In genomic region chr4:117918261-117918660, GRCm38 (mm10) we compare ENCODE assay signal across 16 mouse cellular contexts. TPM values are rescaled to one million over a fixed set of nuclear protein-coding genes. Genes with fewer than 3 reads are reported as not detected.
DNase-seq lines count a peak whose midpoint lies in the region; ATAC-seq and TF ChIP-seq lines count a peak whose summit lies in the region.
"Had no signal": no experiment of that assay in that cellular context is flagged by ENCODE, and none has a peak within 500 bp of the region (broad histone marks: within the 10 kb centered on the region; RNA-seq: fewer than 3 reads in every experiment).

No protein-coding gene starts in this region.

- TF ChIP-seq CTCF in bone marrow macrophage, adult 2 months (IDR thresholded peaks at IDR 0.05; ENCODE audit: low read depth, low read length) = no peak
- TF ChIP-seq CTCF in gastrocnemius, adult 2 months (IDR thresholded peaks at IDR 0.05) = no peak

- no peaks in the 10 kb centered on the region for H3K9me3 ChIP-seq in heart, embryonic 15.5 days (replicated peaks)
- no peaks in the 10 kb centered on the region for H3K9me3 ChIP-seq in liver, embryonic 12.5 days (replicated peaks)
- H3K9me3 ChIP-seq: hindbrain, embryonic 13.5 days; limb, embryonic 12.5 days had no signal

- H3K27ac ChIP-seq in heart, embryonic 15.5 days = peak overlapping the region; percentile 75
- peak overlapping the region; percentile 49; the same call in 1 of the 2 replicates for H3K27ac ChIP-seq in liver, embryonic 12.5 days
- peak overlapping the region; percentile 7 for H3K27ac ChIP-seq in bone marrow macrophage, adult 2 months (ENCODE audit: insufficient read depth, low read depth, low read length)
- H3K27ac ChIP-seq in gastrocnemius, adult 2 months = no peak overlapping the region
- H3K27ac ChIP-seq: hindbrain, embryonic 13.5 days; limb, embryonic 12.5 days had no signal

- H3K4me3 ChIP-seq in heart, embryonic 15.5 days = no peak overlapping the region
- no peak overlapping the region for H3K4me3 ChIP-seq in liver, embryonic 12.5 days
- H3K4me3 ChIP-seq in bone marrow macrophage, adult 2 months (ENCODE audit: insufficient read depth, low read length) = no peak overlapping the region
- no peak overlapping the region for H3K4me3 ChIP-seq in gastrocnemius, adult 2 months
- H3K4me3 ChIP-seq: erythroblast, embryonic 14.5 days; hindbrain, embryonic 13.5 days; limb, embryonic 12.5 days; myocyte had no signal

- H3K4me2 ChIP-seq in heart, embryonic 15.5 days = 0 out of 2 replicates have a peak overlapping the region, but pooled peaks have one; percentile 7
- H3K4me2 ChIP-seq in liver, embryonic 12.5 days = no peak overlapping the region
- H3K4me2 ChIP-seq: hindbrain, embryonic 13.5 days; limb, embryonic 12.5 days; midbrain, embryonic 11.5 days had no signal

- ATAC-seq in heart, embryonic 15.5 days (replicated peaks; ENCODE audit: insufficient number of reproducible peaks, insufficient read depth, low FRiP score, low read depth) = 0 out of 2 replicates have a peak, but pooled peaks have one; percentile 6
- ATAC-seq in liver, embryonic 12.5 days = no peak

- peaks cover 46% of the 10 kb centered on the region for H3K4me1 ChIP-seq in heart, embryonic 15.5 days (replicated peaks)
- H3K4me1 ChIP-seq in liver, embryonic 12.5 days = peaks cover 47% of the 10 kb centered on the region
- H3K4me1 ChIP-seq in bone marrow macrophage, adult 2 months (ENCODE audit: control insufficient read depth, insufficient read depth, low read length) = peaks cover 37% of the 10 kb centered on the region

- 14% methylated on average over 3 of the region's 3 CpGs for WGBS in heart, embryonic 15.5 days
- WGBS in liver, embryonic 12.5 days (ENCODE audit: insufficient replicate concordance) = 65% methylated on average over 3 of the region's 3 CpGs

- no peak for DNase-seq in heart, postnatal 36 days
- no peak for DNase-seq in liver
- peak; percentile 25 to 42 for DNase-seq in kidney, postnatal 4 days
- DNase-seq in gastrocnemius, adult 2 months = no peak
- DNase-seq: cerebellum, adult 11-12 months; gastrocnemius, postnatal 14 days; lung, postnatal 10 days; right cerebral cortex, postnatal 14 days had no signal

- H3K36me3 ChIP-seq in heart, embryonic 15.5 days = no peaks in the 10 kb centered on the region
- H3K36me3 ChIP-seq in liver, embryonic 12.5 days = no peaks in the 10 kb centered on the region
- H3K36me3 ChIP-seq: hindbrain, embryonic 13.5 days; limb, embryonic 12.5 days had no signal

- no peak for TF ChIP-seq POLR2A in bone marrow macrophage, adult 2 months (IDR thresholded peaks at IDR 0.05; ENCODE audit: borderline replicate concordance, low read depth, low read length)

- H3K27me3 ChIP-seq in heart, embryonic 15.5 days = no peaks in the 10 kb centered on the region
- peaks cover 19% of the 10 kb centered on the region for H3K27me3 ChIP-seq in liver, embryonic 12.5 days (replicated peaks)

- intact Hi-C loops in heart, postnatal 36 days (cut with DNase I) = loop anchor here (5.0 kb wide), 1 partner anchor 81 kb away; no protein-coding TSS in a partner anchor
- intact Hi-C loops in gastrocnemius, adult 2 months (cut with DNase I) = no loop called here

- H3K9ac ChIP-seq in heart, embryonic 15.5 days = no peak overlapping the region
- no peak overlapping the region for H3K9ac ChIP-seq in liver, embryonic 12.5 days
- H3K9ac ChIP-seq: hindbrain, embryonic 13.5 days; limb, embryonic 12.5 days had no signal

RNA-seq across cellular contexts. Expression of gene Ipo13, which starts 3.5 kb away (rescaled TPM):
- 33.4 and 48.1 TPM in 2 replicates for polyA plus RNA-seq in heart, embryonic 15.5 days (2015; fragmentation: Nextera tagmentation; extraction: Ambion mirVana)
- total RNA-seq in heart, postnatal 36 days (2021) = 10 to 100 TPM; 74.0 to 80.7 TPM
- 35.6 and 36.2 TPM in 2 replicates for polyA plus RNA-seq in liver, embryonic 12.5 days (2016; fragmentation: Nextera tagmentation; extraction: Ambion mirVana)
- polyA plus RNA-seq in bone marrow macrophage, adult 2 months (2012; ENCODE audit: insufficient read depth, insufficient read length, missing spikeins) = 77.8 and 95.3 TPM in 2 replicates
- total RNA-seq in gastrocnemius, adult 2 months (2021) = 100 to 1,000 TPM; 267 to 281 TPM

RNA-seq across cellular contexts. Expression of gene Artn, which starts 11.3 kb away (rescaled TPM):
- polyA plus RNA-seq in heart, embryonic 15.5 days (2015; fragmentation: Nextera tagmentation; extraction: Ambion mirVana) = 0.65 and 1.2 TPM in 2 replicates
- total RNA-seq in heart, postnatal 36 days (2021) = under 1 TPM in 1 of 2 experiments, not detected in 1; 0.30 TPM
- 2.8 and 3.2 TPM in 2 replicates for polyA plus RNA-seq in liver, embryonic 12.5 days (2016; fragmentation: Nextera tagmentation; extraction: Ambion mirVana)
- polyA plus RNA-seq in bone marrow macrophage, adult 2 months (2012; ENCODE audit: insufficient read depth, insufficient read length, missing spikeins) = not detected in 2 replicates
- under 1 TPM; 0.25 to 0.46 TPM for total RNA-seq in gastrocnemius, adult 2 months (2021)

RNA-seq across cellular contexts. Expression of gene Dph2, which starts 26.4 kb away (rescaled TPM):
- 9.5 and 11.5 TPM in 2 replicates for polyA plus RNA-seq in heart, embryonic 15.5 days (2015; fragmentation: Nextera tagmentation; extraction: Ambion mirVana)
- total RNA-seq in heart, postnatal 36 days (2021) = 1 to 10 TPM; 2.9 to 5.0 TPM
- polyA plus RNA-seq in liver, embryonic 12.5 days (2016; fragmentation: Nextera tagmentation; extraction: Ambion mirVana) = 15.5 and 15.8 TPM in 2 replicates
- 4.0 and 5.1 TPM in 2 replicates for polyA plus RNA-seq in bone marrow macrophage, adult 2 months (2012; ENCODE audit: insufficient read depth, insufficient read length, missing spikeins)
- total RNA-seq in gastrocnemius, adult 2 months (2021) = 1 to 10 TPM; 2.4 to 3.2 TPM

RNA-seq across cellular contexts. Expression of gene Atp6v0b, which starts 31.1 kb away (rescaled TPM):
- 197 and 216 TPM in 2 replicates for polyA plus RNA-seq in heart, embryonic 15.5 days (2015; fragmentation: Nextera tagmentation; extraction: Ambion mirVana)
- total RNA-seq in heart, postnatal 36 days (2021) = 100 to 1,000 TPM; 116 to 120 TPM
- polyA plus RNA-seq in liver, embryonic 12.5 days (2016; fragmentation: Nextera tagmentation; extraction: Ambion mirVana) = 180 and 198 TPM in 2 replicates
- 712 and 757 TPM in 2 replicates for polyA plus RNA-seq in bone marrow macrophage, adult 2 months (2012; ENCODE audit: insufficient read depth, insufficient read length, missing spikeins)
- 10 to 100 TPM; 81.4 to 83.9 TPM for total RNA-seq in gastrocnemius, adult 2 months (2021)

RNA-seq across cellular contexts. Expression of gene B4galt2, which starts 35.0 kb away (rescaled TPM):
- polyA plus RNA-seq in heart, embryonic 15.5 days (2015; fragmentation: Nextera tagmentation; extraction: Ambion mirVana) = 9.1 and 12.4 TPM in 2 replicates
- total RNA-seq in heart, postnatal 36 days (2021) = 1 to 10 TPM; 4.7 to 5.2 TPM
- 5.2 and 5.7 TPM in 2 replicates for polyA plus RNA-seq in liver, embryonic 12.5 days (2016; fragmentation: Nextera tagmentation; extraction: Ambion mirVana)
- 0.32 TPM in 1 of 2 replicates, not detected in the other for polyA plus RNA-seq in bone marrow macrophage, adult 2 months (2012; ENCODE audit: insufficient read depth, insufficient read length, missing spikeins)
- total RNA-seq in gastrocnemius, adult 2 months (2021) = 1 to 10 TPM; 1.4 to 2.2 TPM

Comparison
In these comparisons a context has a peak if more than half of its experiments do, and no peak if none do; other contexts are left out.
1. DNase-seq: peak in kidney, postnatal 4 days (2 of 2); none in heart, postnatal 36 days (0 of 2), liver (single experiment) and gastrocnemius, adult 2 months (single experiment).